Mouse (Mus musculus): ENCODE measurements at regions not wholly inside any gene's neighbourhood (a gene's known extent, or its start where the extent isn't known, plus 50 kb on each side); places are given as distances from the start of the nearest gene placed in this dataset.
"Not testable (repeated sequence)": the region's sequence is repeated elsewhere in the genome, so short reads cannot be mapped to it uniquely, and the experiment has no call there.

- DNase-seq (ENCODE audit: low spot score), result no peak
Observed at GRCm38 (mm10) chr11:93653401-93653800, 232.2 kb downstream of the Utp18 start.

GRCm38 (mm10) chr11:93651966-93652365 is 233.6 kb downstream of the Utp18 start:
- not testable (repeated sequence) for DNase-seq (ENCODE audit: low spot score)
